Mouse (Mus musculus) C2C12 (cell line): Measurements from ENCODE around the gene 6430548M08Rik. TPM values are rescaled to one million over a fixed set of nuclear protein-coding genes. Genes with fewer than 3 reads are reported as not detected.

Experiments used
- H3K27me3 ChIP-seq: one replicate; pipeline ENCODE4 v1.6.1; 2011; ENCODE audit not compliant: control insufficient read depth, insufficient read depth, insufficient read length
- H3K36me3 ChIP-seq: one replicate; pipeline ENCODE4 v1.6.1; 2011; ENCODE audit not compliant: control insufficient read depth, insufficient read depth
- H3K4me3 ChIP-seq: one replicate; pipeline ENCODE4 v1.5.1; 2011; ENCODE audit warnings: mild to moderate bottlenecking, control low read depth; ENCODE audit not compliant: poor library complexity, insufficient read depth, severe bottlenecking
- H3K79me2 ChIP-seq: one replicate; pipeline ENCODE4 v1.6.1; 2011; ENCODE audit not compliant: control insufficient read depth, insufficient read depth
- H3K79me3 ChIP-seq: one replicate; pipeline ENCODE4 v1.6.1; 2011; ENCODE audit warnings: low read depth, control low read depth
- H3ac ChIP-seq: one replicate; pipeline ENCODE3; 2011; ENCODE audit warnings: low read depth; ENCODE audit not compliant: control insufficient read depth, insufficient read length
- CEBPB ChIP-seq: IDR thresholded peaks from one replicate; pipeline ENCODE4 v1.6.1; 2011; ENCODE audit warnings: low read depth, mild to moderate bottlenecking, control low read depth, moderate library complexity
- CTCF ChIP-seq: IDR thresholded peaks from one replicate; pipeline ENCODE4 v1.5.1; 2011; ENCODE audit not compliant: control insufficient read depth, insufficient read depth, insufficient read length
- FOSL1 ChIP-seq: IDR thresholded peaks from one replicate; pipeline ENCODE4 v1.8.0; 2011; ENCODE audit warnings: mild to moderate bottlenecking, low read length; ENCODE audit not compliant: poor library complexity, insufficient read depth, severe bottlenecking
- MAX ChIP-seq: IDR thresholded peaks from one replicate; pipeline ENCODE4 v1.6.1; 2011; ENCODE audit warnings: mild to moderate bottlenecking, control low read depth
- MYOD1 ChIP-seq: IDR thresholded peaks from one replicate; pipeline ENCODE4 v1.6.1; 2011; ENCODE audit warnings: low read depth; ENCODE audit not compliant: control insufficient read depth, insufficient read length
- MYOG ChIP-seq: IDR thresholded peaks from one replicate; pipeline ENCODE4 v1.6.1; 2011; ENCODE audit not compliant: control insufficient read depth, insufficient read length; ENCODE audit errors: extremely low read depth
- USF1 ChIP-seq: IDR thresholded peaks from one replicate; pipeline ENCODE4 v1.6.1; 2011; ENCODE audit warnings: low read depth, mild to moderate bottlenecking, control low read depth, moderate library complexity
- polyA plus RNA-seq: library from polyadenylated mRNA; unstranded; fragments of >200 nt; fragmentation: generic; extraction: Trizol; gene quantifications from one replicate; pipeline ENCODE4 v1.2.1, GENCODE M21; 2012; ENCODE audit warnings: missing spikeins

The 6430548M08Rik gene
- polyA plus RNA-seq, 1 experiment: 3.5 TPM

GRCm38 (mm10) chr8:120138958-120139357 is 25.0 kb downstream of the 6430548M08Rik start:
- H3K4me3 ChIP-seq: no peak overlapping the region
- no peak overlapping the region for H3ac ChIP-seq
- no peaks in the 10 kb centered on the region for H3K27me3 ChIP-seq
- TF ChIP-seq CEBPB (no peak), MAX (no peak), USF1 (no peak), MYOD1 (no peak), MYOG (no peak), FOSL1 (no peak), CTCF (no peak)
- H3K79me2 ChIP-seq: no peaks in the 10 kb centered on the region
- H3K36me3 ChIP-seq: no peaks in the 10 kb centered on the region
- no peaks in the 10 kb centered on the region for H3K79me3 ChIP-seq

GRCm38 (mm10) chr8:120140769-120141168 is 26.8 kb downstream of the 6430548M08Rik start:
- H3K79me3 ChIP-seq: no peaks in the 10 kb centered on the region
- H3K36me3 ChIP-seq: no peaks in the 10 kb centered on the region
- no peak overlapping the region for H3K4me3 ChIP-seq
- H3ac ChIP-seq: no peak overlapping the region
- no peak for TF ChIP-seq CEBPB
- no peak for TF ChIP-seq CTCF
- H3K79me2 ChIP-seq: no peaks in the 10 kb centered on the region
- no peaks in the 10 kb centered on the region for H3K27me3 ChIP-seq

GRCm38 (mm10) chr8:120143911-120144651 is 30.1 kb downstream of the 6430548M08Rik start:
- Histone ChIP-seq H3K36me3 (no peaks in the 10 kb centered on the region), H3K27me3 (no peaks in the 10 kb centered on the region), H3K79me2 (no peaks in the 10 kb centered on the region), H3K4me3 (no peak overlapping the region), H3ac (no peak overlapping the region), H3K79me3 (no peaks in the 10 kb centered on the region)
- TF ChIP-seq USF1 (no peak), CTCF (no peak), FOSL1 (no peak), CEBPB (no peak), MAX (no peak), MYOD1 (peak; percentile 77), MYOG (no peak)

DNA sequence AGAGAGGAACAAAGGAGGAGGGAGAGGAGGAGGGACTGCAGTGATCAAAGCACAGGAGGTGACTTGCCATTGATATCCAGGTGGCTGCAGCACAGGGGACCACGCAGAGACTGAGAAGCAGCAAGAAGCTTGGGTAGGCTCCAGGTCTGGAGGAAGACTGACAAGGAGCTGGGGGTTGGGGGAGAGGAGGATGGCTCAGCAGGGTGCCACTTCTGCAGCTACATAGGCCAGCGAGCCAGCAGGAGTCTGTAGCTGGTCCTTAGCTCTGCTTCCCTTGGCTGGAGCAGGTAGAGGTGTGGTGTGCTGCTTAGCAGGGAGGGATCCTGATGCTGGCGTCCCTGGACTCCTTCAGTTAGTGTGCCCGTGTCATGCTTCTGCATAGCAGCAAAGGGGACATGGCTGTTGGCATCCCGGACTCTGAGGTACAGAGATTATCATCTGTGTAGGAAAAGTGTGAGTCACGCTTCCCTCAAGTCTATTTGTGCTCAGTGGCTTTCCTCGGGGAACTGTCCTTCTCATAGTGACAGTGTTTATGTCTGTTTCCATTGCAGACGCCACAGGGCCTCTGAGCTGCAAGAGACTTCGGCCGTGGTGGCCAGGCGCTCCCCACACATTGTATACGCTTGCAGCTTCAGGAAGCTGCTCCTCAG is 30.8 kb downstream of the 6430548M08Rik start:
- Histone ChIP-seq H3K4me3 (no peak overlapping the region), H3K79me3 (no peaks in the 10 kb centered on the region)
- TF ChIP-seq MAX (no peak), CTCF (no peak), MYOG (no peak), MYOD1 (no peak), USF1 (no peak), CEBPB (no peak), FOSL1 (no peak)

GRCm38 (mm10) chr8:120146051-120146450 is 32.1 kb downstream of the 6430548M08Rik start:
- Histone ChIP-seq H3K27me3 (no peaks in the 10 kb centered on the region), H3ac (no peak overlapping the region), H3K79me2 (no peaks in the 10 kb centered on the region), H3K36me3 (no peaks in the 10 kb centered on the region), H3K79me3 (no peaks in the 10 kb centered on the region), H3K4me3 (no peak overlapping the region)
- no peak for TF ChIP-seq MYOD1
- TF ChIP-seq FOSL1: no peak
- no peak for TF ChIP-seq CEBPB
- TF ChIP-seq MAX: no peak
- TF ChIP-seq CTCF: no peak
- no peak for TF ChIP-seq MYOG

More for the DNA sequence above, 30.8 kb downstream of the 6430548M08Rik start:
- H3ac ChIP-seq: peak overlapping the region; percentile 16
- H3K27me3 ChIP-seq: no peaks in the 10 kb centered on the region
- H3K79me2 ChIP-seq: no peaks in the 10 kb centered on the region
- no peaks in the 10 kb centered on the region for H3K36me3 ChIP-seq
